Mouse (Mus musculus): ENCODE measurements around the gene Arhgef6.

The Arhgef6 gene

DNA sequence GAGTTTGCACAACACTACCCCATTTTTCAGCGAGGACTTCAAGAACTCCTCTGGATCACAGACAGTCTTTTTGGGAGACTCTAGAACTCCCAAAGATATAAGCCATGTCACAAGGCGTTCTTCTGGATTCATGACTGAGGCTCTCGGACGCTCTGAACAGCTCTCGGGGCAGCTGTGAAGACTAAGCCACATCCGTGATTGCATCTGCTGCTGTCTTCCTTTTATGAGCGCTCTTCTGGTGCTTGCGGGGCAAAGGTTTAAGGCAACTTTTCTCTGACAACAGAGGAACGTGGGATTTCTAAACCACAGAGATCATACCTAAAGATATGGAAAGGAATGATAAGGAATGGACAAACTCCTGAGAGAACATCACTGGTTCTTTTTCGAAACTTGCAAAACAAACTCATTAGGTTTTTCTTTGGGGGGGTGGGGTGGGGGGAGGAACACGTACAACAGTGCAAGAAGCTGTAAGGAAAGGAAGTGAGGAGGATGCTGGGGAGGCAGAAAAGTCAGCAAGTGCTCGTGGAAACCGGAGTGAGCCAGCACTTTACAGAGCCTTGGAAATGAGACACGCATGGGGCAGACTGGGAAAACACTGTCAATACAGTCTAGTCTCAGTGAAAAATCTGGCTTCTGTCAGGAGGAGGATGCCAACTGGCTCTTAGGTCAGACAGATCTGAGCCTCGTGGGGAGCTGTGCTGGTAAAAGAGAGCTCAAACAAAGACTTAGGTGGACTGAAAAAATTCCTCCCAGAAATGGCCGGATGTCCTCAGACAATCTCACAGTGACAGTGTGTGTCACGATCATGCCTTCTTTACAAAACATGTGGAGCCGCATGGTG lies at the start of gene Arhgef6:
Arhgef6 (minus strand) TSS at position 359 of the 841 bp plus-strand sequence.
- no peak for DNase-seq (ENCODE audit: low spot score in 2 of 2)

GRCm38 (mm10) chrX:57380915-57381314 lies 42.4 kb upstream of the Arhgef6 start:
- no peak for DNase-seq (ENCODE audit: low spot score in 2 of 2)

DNA sequence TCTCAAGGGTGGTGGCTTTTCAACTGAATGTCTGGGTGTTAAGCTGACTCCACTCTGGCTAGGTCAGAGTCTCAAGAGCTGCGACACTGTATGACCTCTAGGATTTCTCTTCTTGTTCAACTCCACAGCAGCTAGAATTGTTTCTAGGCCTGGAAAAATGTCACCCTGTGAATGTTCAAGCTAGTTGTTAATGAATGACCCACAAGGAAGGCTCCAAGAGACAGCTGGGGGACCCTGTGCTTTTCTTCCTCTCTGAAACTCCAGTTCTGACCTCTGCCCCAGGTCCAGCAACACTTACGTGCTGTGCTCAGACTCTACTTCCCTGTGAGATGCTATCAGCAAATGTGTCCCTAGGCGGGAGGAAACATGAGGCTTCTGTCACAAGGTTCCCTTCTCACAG lies 40.0 kb upstream of the Arhgef6 start:
- DNase-seq (ENCODE audit: low spot score in 2 of 2) = no peak

- DNase-seq (ENCODE audit: low spot score in 2 of 2) = no peak
These were observed 38.6 kb upstream of the Arhgef6 start for GRCm38 (mm10) chrX:57377096-57377495.

DNA sequence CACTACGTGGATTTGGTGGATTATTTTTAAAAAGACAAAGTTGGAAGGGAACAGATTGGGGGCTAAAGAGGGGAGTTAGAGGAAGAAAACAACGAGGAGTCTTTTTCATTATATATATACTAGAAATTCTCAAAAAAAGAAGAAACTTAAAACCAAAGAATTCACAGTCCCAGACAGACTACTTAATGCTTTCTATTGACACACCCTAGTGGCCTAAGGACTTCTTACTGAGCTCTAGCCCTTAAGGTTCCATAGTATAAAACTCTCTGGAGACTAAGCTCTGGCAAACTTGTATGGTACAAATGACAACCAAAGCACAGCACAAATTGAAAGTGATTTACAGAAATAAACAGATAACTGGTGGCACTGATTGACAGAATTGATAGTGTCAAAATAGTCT lies 35.5 kb upstream of the Arhgef6 start:
- DNase-seq (ENCODE audit: low spot score in 2 of 2) = no peak

DNA sequence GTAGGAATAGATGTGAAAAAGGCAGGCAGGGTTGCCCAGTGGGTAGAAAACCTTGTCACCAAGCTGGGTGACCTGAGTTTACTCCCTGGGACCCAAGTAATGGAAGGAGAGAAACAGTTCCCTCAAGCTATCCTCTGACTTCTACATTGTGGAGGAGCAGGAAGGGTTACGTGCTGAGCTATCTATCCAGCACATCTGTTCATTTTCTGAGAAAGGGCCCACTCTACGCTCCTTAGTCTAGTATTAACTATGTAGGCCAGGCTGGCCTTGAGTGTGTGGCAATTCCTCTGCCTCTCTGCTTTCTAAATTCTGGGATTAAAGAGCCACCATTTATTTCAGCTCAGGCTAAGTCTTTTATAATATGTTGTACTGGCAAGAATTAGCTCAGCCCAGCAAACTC lies 35.0 kb upstream of the Arhgef6 start:
- DNase-seq (ENCODE audit: low spot score in 2 of 2) = no peak

DNA sequence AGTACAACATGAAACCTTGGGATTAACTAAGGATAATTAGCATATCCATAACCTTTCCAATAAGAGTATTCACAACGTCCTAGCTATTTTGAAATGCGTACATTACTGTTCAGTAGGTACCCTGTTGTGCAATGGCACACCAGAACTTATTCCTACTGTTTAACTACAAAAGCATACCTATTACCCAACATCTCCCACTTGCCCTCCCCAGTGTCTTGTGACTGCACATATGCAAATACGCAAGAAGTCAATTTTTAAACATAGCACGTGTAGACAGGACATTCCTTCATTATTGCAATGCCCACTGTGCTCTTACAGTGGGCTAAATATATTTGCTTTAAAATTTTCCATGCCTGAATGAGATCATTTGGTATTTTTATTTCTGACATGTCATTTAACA lies 34.4 kb upstream of the Arhgef6 start:
- DNase-seq (ENCODE audit: low spot score in 2 of 2) = no peak

DNA sequence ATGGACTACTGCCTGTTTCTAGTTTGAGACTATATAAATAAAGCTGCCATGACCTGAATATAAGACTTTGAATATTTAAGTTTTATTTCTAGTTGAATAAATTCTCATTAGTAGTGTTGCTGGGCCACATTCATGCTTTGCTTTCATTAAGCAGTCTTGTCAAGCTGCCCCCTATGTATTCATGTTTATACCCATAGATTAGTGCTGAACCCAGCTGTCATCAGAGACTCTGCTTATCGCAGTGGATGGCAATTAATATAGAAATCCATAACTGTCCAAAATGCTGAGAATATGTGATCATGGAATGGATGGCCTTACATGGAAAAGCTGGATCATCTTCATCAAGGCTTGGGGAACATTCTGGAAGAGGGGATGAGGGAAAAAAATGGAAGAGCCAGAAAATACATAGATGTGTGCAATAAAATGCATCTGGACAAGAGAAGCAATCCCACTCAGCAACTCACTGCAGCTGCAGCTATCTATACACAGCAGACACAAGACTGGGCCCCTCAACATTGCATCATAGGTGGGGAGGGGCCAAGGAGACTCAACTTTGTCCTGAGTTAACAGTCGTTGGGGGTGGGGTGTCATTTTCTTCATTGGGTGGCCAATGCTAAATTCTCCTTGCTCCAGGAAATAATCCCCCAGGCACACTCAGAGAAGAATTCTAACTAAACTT lies 26.5 kb upstream of the Arhgef6 start:
- DNase-seq (ENCODE audit: low spot score in 2 of 2) = no peak

GRCm38 (mm10) chrX:57359316-57359715 lies 20.8 kb upstream of the Arhgef6 start:
- DNase-seq (ENCODE audit: low spot score in 2 of 2) = no peak

DNA sequence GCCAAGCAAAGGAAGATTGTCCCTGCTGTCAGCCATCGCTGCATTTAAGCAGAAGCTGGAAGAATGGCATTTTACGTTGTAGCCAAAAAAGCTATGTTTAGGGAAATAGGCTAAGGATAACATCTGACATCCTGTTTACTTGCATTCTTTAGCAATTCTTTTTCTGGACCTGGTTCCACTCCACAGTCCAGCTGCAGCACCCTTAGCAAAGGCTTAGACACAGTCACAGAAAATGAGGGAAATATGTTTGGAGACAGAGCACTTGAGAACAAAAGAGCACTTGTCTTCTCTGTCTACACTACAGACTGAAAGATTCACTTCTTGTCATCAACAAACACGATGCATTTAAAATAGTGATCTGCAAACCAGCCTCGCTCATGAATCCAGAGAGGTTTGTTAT lies 691 bp upstream of the Arhgef6 start:
- no peak for DNase-seq (ENCODE audit: low spot score in 2 of 2)

- no peak for DNase-seq (ENCODE audit: low spot score in 2 of 2)
These were observed 947 bp downstream of the Arhgef6 start for GRCm38 (mm10) chrX:57337582-57337981.

DNA sequence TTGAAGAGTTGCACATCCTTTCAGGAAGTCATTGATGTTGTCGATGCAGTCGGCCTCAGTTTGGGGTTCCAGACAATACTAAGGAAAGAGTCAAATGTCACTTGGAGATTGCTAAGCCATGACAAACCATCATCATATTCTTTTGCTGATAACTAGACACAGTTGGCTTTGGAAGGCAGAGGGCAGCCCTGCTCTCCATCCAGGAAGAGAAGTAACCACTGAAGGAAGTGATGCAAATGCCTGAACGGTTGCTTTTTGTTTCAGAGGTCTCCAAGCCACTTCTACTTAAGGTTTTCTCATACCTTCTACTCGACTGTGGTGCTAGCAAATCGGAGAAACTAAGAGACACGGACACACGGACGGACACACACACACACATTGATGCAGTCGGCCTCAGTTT lies 1.6 kb downstream of the Arhgef6 start:
- DNase-seq (ENCODE audit: low spot score in 2 of 2) = no peak

- DNase-seq (ENCODE audit: low spot score in 2 of 2) = no peak
These were observed 3.2 kb downstream of the Arhgef6 start for GRCm38 (mm10) chrX:57335313-57335712.

DNA sequence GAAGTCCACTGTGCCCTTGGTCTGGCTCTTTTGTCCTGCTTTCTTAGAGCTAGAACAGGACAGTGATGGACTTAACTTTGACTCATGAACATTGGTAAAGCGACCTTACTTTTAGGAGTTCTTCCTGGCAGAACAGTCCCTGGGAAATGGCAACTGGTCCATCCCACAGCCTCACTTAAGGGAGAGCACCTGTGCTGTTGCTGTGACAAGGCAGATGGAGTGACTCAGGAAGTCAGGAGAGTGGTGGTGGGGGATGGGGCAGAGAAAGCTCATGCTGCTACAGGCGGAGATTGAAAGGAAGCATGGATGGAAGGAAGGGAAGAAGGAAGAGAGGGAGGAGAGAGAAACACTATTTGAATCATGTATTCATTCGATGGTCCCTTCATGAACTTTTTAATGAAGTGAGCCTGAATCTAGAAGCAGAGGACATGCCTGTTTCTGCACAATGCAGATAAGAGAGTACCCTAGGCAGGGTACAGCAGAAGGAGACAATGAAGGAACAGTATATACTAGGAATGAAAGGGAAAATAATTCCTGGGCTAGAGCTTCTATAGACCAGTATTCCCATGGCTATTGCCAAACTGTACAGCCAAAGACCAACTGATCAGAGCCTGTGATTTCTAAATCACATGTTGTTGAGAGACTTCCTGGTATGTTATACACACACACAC lies 10.7 kb downstream of the Arhgef6 start:
- no peak for DNase-seq (ENCODE audit: low spot score in 2 of 2)

- DNase-seq (ENCODE audit: low spot score in 2 of 2) = peak in 1 of 2 experiments; percentile 7
These were observed 11.9 kb downstream of the Arhgef6 start for GRCm38 (mm10) chrX:57326487-57327221.

DNA sequence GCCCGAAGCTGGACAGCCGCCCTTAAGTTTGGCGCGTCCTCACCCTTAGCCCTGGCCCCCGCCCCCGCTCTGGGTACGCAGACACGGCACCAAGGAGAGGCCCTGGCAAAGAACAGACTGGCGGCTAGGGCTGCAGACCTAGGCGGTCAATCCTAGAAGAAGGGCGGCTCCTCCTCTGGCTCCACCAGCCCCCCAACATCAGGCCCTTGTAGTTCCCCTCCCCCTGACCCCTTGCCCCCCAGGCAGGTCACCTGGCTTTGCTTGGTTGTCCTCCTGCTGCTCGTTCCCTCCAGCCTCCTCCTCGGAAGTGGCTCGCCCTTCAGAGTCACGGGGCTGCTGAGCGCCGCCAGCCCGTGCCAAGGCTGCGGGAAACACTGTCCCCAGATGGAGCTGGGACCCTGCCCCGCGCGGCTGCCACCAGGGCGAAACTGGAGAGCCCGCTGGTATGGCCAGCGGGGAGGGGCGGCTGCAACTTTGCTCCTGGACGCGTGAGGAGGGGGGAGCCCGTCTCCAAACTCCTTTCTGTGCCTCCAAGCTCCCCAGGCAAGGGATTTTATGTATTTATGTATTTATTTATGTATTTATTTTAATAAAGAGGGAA lies 12.6 kb downstream of the Arhgef6 start:
- peak in 1 of 2 experiments; percentile 6 for DNase-seq (ENCODE audit: low spot score in 2 of 2)

GRCm38 (mm10) chrX:57324891-57325290 lies 13.6 kb downstream of the Arhgef6 start:
- DNase-seq (ENCODE audit: low spot score in 2 of 2) = no peak

GRCm38 (mm10) chrX:57312066-57312465 lies 26.5 kb downstream of the Arhgef6 start:
- no peak for DNase-seq (ENCODE audit: low spot score in 2 of 2)

- DNase-seq (ENCODE audit: low spot score in 2 of 2) = no peak
These were observed 28.5 kb downstream of the Arhgef6 start for GRCm38 (mm10) chrX:57309993-57310392.

DNA sequence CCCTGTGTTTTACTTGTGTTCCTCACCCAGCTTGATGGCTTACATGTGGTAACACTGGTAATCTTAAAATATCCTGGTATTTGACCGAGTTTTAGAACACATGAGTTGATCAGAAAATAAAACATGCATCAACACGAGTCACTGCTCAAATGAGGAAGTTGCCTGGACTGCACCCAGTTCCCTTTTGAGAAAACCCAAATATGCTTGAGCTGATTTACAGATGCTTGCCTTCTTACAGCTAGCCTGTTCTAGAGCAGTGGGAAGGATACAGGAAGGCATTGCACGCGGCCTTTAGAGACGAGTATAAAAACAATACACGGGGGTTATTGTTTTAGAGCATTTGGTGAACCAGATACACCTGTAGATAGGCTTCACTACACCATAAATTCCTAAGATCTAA lies 31.8 kb downstream of the Arhgef6 start:
- no peak for DNase-seq (ENCODE audit: low spot score in 2 of 2)

DNA sequence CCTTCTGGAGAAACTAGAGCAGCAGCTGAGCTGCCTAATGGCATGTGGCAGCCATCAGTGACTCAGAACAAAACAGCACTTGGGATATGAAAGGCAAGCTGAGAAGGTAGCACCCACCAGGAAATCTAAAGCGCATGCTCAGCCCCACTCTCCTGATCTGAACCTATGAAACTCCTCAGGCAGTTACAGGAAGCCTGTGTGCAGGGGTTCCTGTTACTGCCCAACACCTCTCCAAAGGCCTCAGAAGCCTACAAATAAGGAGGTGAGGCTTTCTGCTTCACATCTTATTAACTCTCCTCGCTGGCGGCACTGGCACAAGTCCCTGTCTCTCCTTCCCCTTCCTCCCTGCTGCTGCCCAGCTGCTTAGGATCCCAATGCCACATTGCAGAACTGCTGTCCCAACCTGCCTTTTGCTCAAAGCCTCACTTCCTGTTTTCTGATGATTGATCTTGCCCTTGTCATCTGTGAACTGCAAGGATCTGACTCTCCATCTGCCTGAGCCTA lies 33.7 kb downstream of the Arhgef6 start:
- DNase-seq (ENCODE audit: low spot score in 2 of 2) = no peak
